Mouse (Mus musculus): Measurements from ENCODE around the gene Cxcr1. TPM values are rescaled to one million over a fixed set of nuclear protein-coding genes. Genes with fewer than 3 reads are reported as not detected.
"Not testable (repeated sequence)": the region's sequence is repeated elsewhere in the genome, so short reads cannot be mapped to it uniquely, and the experiment has no call there.

Gene Cxcr1
- total RNA-seq, 4 experiments from 2014 or later, result not detected

DNA sequence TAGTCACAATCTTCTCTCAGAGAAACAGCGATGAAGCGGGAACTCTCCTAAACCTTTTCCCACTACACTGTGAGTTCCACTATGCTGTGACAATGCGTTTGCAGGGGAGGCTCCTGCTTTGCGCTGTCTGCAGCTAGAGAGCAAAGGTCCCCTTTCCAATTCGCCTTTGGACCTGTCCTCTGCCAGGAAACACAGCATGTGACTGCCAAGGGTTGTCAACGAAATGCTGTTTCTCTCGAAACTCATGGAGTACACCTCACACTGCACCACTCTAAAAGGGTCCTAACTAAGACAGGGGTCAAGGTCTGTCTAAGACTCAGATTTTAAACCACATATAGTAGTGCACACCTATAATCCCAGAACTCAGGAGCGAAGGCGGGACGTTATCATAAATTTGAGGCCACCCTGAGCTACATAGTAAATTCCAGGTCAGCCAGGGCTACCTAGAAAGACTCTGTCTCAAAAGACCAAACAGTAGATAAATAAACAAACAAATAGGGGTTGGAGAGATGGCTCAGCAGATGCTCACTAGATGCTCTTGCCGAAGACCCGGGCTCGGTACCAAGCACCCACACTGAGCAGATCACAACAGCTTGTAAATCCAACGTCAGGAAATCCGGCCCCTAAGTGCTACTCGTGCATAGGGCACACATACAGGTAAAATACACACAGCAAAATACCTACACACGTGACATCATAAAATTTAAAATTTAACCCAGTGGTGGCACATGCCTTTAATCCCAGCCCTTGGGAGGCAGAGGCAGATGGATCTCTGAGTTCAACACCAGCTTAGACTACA, 2.4 kb upstream of the Cxcr1 start:
- no peak for DNase-seq (ENCODE audit: low spot score)

DNA sequence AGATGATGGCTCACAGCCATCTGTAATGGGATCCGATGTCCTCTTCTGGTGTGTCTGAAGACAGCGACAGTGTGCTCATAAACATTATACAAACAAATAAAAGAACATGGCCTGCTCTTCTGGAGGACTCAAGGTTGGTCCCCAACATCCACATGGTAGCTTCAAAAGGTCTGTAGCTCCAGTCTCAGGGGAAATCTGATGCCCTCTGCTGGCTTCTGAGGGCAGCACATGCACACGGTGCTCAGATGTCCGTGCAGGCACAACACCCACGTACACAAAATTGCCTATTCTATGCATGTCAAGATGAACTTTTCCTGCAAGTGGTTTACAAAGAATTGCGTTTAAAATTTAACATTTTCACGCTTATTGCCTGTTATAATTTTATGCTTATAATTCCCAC, 1.5 kb upstream of the Cxcr1 start:
- DNase-seq (ENCODE audit: low spot score), result no peak

DNA sequence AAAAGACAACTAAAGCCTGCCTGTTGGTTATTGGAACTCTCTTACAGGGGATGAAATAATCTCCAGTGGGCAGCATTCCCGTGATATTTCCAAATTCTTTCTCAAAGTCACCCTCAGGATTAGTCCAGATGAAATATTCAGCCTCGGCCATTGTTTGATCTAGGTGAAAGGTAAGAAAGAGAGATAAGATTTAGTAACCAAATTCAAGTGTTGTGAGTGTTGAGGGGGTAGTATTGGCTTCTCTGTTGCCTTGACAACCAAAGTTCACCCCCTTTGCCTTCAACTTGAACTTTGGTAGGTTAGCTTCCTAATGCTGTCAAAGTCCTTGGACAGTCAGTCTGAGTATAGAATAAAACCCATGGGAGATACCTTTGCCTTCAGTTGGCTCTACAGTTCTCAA, 1.7 kb downstream of the Cxcr1 start:
- DNase-seq (ENCODE audit: low spot score), result no peak

DNA sequence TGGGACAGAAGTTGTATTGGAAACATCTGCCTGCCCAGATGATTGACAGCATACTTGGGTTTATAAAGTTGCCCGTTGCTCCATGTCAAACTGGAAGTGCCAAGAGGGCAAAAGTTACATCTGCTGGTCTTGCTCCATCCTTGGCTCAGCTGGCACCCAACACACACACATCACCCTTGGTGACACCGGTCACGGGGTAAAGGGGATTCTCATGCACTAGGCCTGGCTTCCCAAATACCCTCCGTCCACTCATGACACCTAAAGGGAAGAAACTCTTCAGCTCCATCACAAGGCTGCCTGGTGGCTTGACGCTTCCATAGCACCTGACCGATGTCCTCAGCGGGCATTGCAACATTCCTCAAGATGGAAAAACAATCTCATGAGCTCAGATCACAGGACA, 4.0 kb downstream of the Cxcr1 start:
- DNase-seq (ENCODE audit: low spot score), result no peak

DNA sequence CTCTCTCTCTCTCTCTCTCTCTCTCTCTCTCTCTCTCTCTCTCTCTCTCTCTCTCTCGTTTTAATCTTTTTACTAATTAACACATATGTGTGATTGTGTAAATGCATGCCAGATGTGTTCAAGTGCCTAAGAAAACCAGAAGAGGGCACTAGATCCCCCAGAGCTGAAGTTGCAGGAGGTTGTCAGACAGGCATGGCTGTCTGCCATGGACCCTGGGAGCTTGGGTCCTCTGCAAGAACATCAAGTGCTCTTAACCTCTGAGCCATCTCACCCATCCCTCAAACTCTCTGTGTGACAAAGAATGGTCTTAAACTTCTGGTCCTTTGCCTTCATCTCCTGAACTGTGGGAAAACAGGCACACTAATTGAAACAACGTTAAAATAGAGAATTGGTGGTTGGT, 11.4 kb downstream of the Cxcr1 start:
- no peak for DNase-seq (ENCODE audit: low spot score)

DNA sequence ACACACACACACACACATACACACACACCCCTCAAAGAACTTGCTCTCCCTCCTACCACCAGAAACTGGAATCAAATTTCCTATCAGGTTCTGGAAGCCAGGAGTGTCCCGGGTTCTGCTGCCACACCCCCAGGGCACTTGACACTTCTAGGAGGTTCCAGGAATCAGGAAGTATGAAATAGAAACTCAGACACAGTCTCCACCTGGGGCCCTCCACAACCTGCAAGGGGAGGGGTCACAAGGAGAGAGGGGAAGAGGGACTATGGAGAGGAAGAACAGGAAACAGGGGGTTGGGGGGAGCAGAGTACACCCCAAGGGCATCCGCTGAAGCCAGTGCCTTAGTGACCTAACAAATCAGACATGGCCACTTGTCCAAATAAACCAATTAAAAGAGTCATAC, 13.0 kb downstream of the Cxcr1 start:
- no peak for DNase-seq (ENCODE audit: low spot score)

DNA sequence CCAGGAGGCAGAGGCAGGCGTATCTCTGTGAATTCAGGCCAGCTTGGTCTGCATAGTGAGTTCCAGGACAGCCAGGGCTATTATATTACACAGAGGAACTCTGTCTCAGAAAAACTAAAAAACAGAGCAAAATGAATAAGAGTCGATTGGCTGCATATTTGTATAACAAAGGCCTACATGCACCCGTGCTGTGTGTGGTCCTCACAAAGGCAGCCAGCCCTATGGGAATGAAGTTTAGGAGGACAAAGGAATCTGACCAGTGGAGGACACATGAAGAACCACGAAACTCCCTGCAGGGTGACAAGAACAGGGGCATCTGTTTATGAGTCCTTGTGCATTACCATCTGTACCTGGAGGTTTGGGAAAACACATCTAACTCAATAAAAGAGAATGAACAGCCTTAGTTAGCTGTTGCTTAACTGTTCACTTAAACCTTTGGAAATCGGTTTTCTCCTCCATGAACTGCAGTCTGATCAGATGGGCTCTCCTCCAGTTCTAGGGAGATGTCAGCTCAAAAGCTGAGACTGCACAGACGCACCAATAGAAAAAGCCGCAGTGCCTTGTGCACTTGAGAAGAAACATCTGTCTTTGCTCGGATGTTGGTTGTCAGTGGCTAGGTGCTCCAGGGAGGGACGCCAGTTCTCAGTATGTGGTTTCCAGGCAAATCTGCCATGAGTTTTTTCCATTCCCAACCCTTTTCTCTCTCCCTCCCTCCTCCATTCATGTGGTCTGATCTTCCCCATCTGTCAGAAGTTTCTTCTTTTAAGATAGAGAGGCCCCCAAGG, 14.6 kb downstream of the Cxcr1 start:
- DNase-seq (ENCODE audit: low spot score), result no peak

DNA sequence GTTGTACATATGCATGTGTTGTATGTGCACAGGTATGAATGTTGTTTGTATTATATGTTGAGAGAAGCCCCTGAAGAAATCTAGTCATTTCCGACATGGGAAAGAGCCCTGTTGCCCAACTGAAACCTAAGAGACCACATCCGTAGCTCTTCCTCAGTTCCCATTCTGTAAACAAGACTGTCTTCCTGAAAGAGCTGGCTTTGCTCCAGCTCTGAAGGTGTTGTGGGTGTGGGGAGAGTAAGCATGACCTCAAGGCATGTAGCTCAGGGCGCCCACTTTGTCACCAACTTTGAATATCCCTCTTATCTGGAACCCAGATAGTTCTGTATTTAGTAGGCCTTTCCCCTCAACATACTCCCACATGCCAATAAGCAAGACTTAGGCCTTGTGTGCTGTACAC, 15.8 kb downstream of the Cxcr1 start:
- DNase-seq (ENCODE audit: low spot score), result no peak

DNA sequence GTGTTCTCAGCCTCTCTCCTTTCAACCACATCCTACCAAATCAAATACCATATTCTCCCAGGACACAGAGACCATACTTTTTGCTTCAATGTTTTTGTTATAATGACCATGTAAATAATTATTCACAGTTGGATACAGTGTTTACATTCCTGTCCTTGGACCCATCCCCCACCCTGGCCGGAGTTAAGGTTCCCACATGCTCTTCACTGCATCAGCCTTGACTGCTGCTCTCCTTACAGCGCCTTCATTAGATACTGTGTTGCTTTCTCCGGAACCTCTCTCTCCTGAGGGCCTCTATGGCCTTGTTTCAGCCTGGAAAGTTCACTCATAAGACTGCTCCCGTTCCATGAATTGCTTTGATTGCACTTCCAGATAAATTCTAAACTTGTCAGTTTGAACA, 18.7 kb downstream of the Cxcr1 start:
- no peak for DNase-seq (ENCODE audit: low spot score)

DNA sequence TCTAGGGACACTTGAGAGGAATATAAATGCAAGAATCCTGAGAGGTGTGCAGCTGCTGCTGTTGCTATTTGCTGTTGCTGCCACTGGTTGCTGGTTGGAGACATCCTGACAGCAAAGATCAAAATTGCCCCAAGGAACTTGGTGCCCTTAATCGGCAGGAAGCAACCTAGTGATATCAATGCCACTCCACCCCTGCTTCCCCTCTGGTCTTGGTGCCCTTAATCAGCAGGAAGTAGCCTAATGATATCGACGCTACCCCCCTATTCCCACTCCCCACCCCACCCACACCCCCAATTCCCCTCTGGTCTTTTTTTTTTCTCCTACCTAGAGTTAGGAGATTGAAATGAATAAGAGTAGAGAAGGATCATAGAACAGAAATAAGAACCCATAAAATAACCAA, 21.7 kb downstream of the Cxcr1 start:
- DNase-seq (ENCODE audit: low spot score), result no peak

DNA sequence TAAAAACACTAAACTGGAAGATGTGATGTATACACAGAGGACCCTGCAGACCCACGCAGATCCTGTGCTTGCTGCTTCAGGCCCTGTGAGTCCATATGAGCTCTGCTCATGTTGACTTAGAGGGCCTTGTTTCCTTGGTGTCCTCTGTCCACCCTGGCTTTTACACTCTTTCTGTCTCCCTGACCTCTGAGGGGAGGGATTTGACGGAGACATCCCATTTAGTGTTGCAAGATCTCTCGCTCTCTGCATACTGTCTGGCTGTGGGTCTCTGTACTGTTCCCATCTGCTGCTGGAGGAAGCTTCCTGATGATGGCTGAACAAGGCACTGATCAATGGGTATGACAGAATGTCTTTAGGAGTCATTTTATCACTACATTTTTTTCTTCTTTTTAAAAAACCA, 24.7 kb downstream of the Cxcr1 start:
- DNase-seq (ENCODE audit: low spot score), result no peak

DNA sequence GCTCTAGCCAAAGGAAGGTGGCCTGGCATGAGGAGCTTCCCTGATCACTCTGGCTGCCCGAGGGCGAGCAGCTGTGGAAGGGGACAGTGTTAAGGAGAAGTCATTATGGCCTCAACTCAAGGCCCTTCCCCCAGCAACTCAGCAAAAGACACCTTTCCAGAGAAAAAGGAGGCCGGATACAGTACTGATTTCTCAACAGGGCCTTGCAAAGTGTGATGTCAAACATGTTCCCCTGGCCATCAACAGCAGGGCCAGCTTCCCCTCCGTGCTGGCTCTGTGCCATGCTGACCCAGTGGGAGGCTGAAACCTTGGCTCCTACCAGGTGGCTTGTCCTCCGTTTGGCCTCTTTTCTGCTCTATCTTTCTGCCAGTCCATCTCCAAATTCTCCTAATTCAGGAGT, 27.3 kb downstream of the Cxcr1 start:
- DNase-seq (ENCODE audit: low spot score), result no peak

DNA sequence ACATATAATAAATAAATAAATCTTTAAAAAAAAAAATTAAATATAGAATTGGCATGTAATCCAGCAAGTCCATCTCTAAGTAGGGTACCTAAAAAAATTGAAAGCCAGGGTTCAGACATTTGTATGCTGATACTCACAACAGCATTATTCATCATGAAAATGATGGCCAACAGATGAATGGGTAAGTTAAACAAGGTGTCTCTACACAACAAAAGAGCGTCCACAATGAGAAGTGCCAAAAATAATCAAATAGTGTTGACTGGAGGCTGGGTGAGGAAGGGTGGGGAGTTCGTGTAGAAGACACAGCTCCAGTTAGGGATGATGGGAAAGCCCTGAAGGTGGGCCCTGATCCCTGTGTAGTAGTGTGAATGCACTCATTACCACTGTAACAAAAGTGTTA, 34.4 kb downstream of the Cxcr1 start:
- DNase-seq (ENCODE audit: low spot score), result no peak

DNA sequence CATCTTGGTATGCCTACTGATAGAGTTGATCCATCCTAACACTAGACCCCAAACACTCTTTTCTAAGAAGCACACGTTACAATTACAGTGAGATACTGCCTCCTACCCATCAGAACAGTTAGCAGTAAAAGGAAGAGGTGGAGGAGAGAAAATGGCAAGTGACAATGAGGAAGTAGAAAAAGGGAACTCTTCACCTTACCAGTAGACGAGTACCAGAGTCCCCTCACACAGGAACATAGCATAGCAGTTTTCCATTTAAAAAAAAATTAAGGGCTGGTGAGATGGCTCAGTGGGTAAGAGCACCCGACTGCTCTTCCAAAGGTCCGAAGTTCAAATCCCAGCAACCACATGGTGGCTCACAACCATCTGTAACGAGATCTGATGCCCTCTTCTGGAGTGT, 34.8 kb downstream of the Cxcr1 start:
- DNase-seq (ENCODE audit: low spot score), result not testable (repeated sequence)

DNA sequence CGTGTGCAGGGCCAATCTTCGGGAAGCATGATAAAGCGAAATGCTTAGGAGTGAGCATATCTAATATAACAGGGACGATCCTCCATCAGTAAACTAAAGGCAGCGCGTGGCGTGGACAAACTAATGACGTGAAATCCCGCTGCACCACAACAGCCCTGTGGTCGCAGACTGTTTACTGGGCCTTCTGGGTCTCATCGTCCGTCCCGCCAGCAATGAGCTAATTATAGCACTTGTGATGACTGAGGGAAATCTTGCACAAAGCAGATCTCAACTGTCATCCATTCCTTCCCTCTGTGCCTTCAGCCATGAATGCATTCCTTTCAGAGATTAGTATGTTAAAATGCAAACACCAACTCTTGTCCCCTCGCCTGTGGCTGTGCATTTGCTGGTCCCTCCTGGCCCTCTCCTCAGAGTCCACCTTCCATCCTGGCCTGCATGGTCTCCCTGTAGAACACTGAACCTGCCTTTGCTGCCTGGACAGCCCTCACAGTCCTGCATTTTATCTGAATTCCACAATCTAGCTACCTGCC, 38.0 kb downstream of the Cxcr1 start:
- no peak for DNase-seq (ENCODE audit: low spot score)

DNA sequence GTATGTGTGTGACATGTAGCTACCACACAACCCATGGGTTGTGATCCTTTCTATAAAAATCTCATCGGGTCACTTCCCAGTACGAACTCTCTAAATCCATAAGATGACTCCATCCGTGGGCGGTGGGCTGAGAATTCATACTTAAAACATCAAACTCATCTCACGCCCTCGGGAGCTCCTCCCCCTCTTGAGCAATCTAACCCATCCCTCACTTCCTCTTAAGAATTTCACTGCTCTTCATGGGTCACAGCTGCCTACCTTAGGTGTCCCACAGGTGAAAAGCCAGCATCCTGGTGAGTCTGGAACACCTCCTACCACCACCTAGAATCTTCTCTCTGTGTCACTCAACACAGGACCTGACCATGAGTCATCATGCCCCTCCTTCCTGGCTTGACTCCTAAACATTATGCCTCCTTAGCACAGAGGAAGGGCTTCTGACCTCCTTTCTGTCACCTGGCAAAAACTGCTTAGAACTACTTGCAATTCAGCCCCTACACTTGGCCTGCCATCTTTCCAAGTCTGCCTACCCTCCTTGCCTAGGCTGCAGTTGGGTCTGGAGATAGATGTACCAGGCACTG, 38.9 kb downstream of the Cxcr1 start:
- no peak for DNase-seq (ENCODE audit: low spot score)

DNA sequence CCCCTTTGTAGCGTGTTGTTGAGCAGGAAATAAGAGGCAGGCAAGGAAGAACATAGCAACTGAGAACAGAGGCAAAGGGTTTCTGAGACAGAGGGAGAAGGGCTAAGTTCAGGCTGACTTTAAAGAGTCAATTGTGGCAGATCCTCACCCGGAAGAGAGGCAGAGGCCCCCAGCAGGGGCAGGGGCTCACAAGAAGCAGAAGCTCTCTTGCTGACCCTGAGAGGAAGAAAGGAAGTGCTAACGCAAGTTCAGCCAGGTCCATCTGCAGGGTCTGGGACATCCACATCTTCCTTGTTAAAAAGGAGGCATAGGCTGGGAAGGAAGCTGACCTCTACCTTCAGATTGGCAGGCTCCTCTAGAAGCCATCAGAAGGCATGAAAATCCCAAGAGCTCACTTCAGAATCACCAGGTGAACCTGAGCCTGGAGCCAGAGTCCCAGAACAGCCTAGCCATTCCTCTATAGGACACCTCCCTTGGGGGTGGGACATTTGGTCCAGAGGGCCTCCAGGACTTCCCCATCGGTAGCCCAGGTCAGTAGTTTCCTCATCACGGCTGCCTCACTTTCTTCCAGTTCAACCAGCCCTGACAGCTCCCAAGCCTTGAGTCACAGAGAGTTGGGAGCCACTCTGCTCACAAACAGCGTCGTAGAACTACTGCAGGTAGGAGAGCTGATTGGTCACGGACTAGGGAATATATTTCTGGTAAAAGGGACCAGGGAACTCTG, 40.8 kb downstream of the Cxcr1 start, which contains the start of gene Cxcr2:
Gene Cxcr2 (plus strand): TSS at position 529 of the 724 bp plus-strand sequence.
- DNase-seq (ENCODE audit: low spot score), result no peak

DNA sequence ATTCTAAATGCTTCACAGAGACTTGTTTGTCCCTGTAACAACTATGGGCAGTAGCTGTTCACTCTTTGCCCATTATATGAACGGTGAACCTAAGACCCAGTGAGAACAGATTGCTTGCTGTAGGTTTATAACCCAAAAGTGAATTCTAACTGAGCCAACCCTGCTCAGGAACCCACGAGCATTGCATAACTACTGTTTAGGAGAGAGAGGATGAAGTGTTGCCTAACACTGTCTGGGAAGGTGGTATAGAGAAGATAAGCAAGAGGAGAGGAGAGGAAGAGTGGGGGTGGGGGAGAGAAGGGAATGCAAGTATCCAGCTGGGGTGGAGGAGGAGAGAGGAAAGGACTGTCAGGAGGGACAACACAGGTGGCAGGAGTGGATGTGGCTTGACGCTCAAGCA, 43.3 kb downstream of the Cxcr1 start:
- no peak for DNase-seq (ENCODE audit: low spot score)

DNA sequence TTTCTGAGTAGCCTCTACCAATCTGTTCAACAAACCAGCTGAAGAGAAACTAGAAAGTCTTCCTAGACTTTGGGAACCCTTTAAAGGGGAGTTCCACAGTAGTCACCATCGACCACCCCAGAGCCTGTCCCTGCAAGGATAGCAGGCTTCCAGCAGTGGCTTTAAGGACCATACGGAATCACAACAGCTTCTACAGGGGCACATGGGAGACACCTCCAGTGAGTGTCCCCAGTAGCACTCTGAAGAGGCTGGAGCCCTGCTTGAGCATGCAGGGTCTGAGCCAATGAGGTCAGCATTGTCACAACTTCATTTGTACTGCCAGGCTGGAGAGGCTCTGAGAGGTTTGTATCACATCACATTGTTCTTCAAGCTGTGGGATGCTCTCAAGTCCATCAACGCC, 44.3 kb downstream of the Cxcr1 start:
- DNase-seq (ENCODE audit: low spot score), result no peak

DNA sequence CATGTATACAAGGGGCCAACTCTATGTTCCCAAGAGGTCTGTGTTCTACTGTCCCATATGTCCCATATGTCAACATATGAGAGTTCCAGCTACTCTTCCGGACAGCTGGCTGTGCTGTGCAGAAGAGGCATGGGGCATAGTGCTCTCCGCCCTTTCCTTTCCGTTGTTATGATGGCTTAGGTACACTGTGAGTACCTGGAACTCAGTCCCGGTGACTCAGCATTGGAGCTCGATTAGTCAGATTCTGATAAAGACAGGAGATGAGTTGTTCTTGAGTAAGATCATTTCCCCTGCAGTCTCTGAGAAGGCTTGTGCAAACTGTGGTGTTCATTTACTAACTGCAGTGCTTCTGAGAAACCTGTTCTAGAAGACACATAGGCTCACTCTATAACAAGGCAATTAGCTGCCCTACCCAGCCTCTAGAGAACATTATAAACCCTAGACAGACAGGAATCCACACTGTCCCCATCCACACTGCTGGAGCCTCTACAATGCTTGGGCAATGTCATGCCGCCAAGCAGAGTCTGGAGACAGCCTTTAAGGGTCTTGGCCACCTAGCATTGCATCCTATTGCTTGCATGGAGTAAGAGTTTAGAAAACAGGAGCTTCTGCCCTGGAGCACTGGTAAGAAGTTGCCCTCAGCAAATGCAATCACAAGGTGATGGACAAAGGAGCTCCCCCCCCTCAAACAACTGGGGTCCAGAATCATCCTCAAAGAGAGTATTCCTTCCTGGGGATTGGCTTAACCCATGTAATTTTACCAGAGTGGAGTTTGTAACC, 45.1 kb downstream of the Cxcr1 start:
- no peak for DNase-seq (ENCODE audit: low spot score)
